Mouse (Mus musculus) heart, postnatal 0 days (tissue): ENCODE data around the gene Gemin6.

Experiments
- CTCF ChIP-seq: IDR thresholded peaks from 2 replicates; pipeline ENCODE4 v1.5.1; 2016; ENCODE audit warnings: antibody characterized with exemption, control low read depth, low read depth
- EP300 ChIP-seq: IDR thresholded peaks from 2 replicates; pipeline ENCODE4 v1.6.1; 2016; ENCODE audit warnings: antibody characterized with exemption, low read depth

DNA sequence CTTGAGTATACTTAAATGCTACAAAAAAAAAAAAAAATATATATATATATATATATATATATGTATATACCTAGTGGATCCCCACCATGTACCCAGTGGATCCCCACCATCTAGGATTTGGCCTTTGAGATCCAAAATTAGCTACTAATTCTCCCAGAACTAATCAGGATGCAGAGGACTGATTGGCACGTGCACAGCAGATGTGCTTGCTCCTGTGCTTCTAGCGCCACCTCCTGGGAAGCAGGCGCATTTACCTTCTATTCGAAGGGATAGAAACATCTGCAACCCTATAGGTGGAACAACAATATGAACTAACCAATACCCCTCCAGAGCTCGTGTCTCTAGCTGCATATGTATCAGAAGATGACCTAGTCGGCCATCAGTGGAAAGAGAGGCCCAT is 44.3 kb upstream of the Gemin6 start:
- TF ChIP-seq CTCF (peak; percentile 98), EP300 (no peak)
